Mouse (Mus musculus) adrenal gland, adult 2 months (tissue): Measurements from ENCODE around the gene Ubxn1. TPM values are rescaled to one million over a fixed set of nuclear protein-coding genes. Genes with fewer than 3 reads are reported as not detected.
"Not testable (repeated sequence)": the region's sequence is repeated elsewhere in the genome, so short reads cannot be mapped to it uniquely, and the experiment has no call there.

Experiments used
- DNase-seq: peaks from one replicate; pipeline ENCODE4 v3.0.0; 2021
- polyA plus RNA-seq: library from polyadenylated mRNA; depleted of rRNA; stranded (reverse); fragments of >200 nt; gene quantifications from 2 replicates; pipeline ENCODE4 v1.2.3, GENCODE M21; 2012
- total RNA-seq, 2 experiments: library from RNA; stranded (reverse); gene quantifications; 2 replicates each; pipeline ENCODE4 v1.2.3; 2021

The Ubxn1 gene
- total and polyA plus RNA-seq, 3 experiments = 140 to 224 (median 197) TPM

DNA sequence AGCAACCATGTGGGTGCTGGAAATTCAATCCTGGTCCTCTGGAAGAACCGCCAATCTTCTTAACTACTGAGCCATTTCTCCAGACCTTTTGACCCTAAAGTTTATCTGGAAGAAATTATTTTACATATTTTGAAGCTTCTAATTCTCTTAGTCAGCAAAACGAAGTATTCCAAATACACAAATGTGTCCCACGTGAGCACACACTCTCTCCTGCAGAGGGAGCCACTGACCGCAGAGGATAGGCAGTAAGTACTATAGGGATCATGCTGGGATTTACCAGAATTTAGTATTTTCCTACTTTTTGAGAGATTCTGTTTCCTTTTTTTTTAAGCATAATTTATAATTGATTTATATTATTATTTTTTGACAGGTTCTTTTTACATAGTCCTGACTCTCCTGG lies 13.6 kb upstream of the Ubxn1 start:
- DNase-seq = peak; percentile 60

GRCm38 (mm10) chr19:8859018-8859417 lies 12.3 kb upstream of the Ubxn1 start:
- DNase-seq = no peak

DNA sequence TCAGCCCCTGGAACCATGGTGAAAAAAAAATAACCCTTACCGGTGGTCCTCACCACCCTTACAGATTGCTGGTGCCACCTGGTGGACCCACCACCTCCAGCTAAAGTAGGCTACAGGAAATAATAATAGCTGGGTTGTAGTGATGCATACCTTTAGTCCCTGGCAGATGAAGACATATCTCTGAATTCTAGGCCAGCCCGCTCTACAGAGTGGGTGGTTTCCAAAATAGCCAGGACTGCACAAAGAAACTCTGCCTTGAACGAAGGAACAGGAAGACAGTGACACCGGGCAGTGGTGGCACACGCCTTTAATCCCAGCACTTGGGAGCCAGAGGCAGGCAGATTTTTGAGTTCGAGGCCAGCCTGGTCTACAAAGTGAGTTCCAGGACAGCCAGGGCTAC lies 7.0 kb upstream of the Ubxn1 start:
- no peak for DNase-seq

- DNase-seq = not testable (repeated sequence)
These were observed 915 bp upstream of the Ubxn1 start for GRCm38 (mm10) chr19:8870381-8870780.

DNA sequence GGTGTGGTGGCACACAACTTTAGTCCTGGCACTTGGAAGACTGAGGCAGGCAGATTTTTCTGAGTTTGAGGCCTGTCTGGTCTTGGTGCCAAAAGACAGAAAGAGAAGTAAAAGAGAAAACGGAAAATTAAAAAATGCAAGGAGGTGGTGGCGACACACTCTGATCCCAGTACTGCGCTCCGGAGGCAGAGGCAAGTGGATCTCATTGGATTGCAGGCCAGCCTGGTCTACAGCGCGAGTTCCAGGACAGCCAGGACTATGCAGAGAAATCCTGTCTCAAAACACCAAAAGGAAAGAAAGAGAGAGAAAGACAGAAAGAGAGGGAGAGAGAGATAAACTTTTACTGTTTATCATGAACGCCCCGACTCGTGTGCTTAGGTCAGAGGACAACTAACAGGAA lies 458 bp upstream of the Ubxn1 start:
- no peak for DNase-seq

- peak; percentile 36 for DNase-seq
These were observed 1.1 kb downstream of the Ubxn1 start for GRCm38 (mm10) chr19:8872266-8872840.

- DNase-seq = no peak
These were observed 3.7 kb downstream of the Ubxn1 start for GRCm38 (mm10) chr19:8875031-8875430.

GRCm38 (mm10) chr19:8880311-8881033 lies 9.2 kb downstream of the Ubxn1 start, which contains the start of gene Uqcc3:
Uqcc3 (minus strand) TSS chr19:8880923.
- DNase-seq = peak; percentile 94

DNA sequence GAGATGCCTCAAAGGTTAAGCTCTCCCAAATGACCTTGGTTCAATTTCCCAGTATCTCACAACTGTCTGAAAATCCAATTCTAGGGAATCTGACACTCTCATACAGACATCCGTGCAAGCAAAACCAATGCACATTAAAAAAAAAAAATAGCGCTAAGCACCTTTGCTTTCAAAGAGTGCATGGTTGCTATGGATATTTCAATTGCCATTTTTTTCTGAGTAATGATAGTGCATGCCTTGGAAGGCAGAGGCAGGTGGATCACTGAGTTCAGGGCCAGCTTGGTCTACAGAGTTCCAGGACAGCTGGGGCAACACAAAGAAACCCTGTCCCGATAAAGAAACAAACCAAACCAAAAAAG lies 9.7 kb downstream of the Ubxn1 start:
- DNase-seq = no peak

DNA sequence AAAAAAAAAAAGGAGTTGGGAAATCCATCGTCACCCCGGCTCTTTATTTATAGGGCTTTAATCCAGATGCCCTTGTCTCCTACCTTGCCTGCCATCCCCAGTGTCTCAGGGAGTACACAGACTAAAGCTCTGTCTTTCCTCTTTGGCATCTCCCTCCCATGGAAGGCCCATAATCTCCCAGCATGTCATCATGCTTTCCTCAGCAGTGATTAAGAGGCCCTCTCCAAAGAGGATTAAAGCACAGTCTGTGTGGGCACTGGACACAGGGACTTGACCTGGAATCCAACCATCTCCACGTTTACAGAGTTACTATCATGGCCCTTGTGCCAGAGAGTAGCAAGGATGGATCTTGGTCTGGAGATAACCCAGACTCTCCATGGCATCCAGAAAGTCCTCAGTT lies 12.3 kb downstream of the Ubxn1 start, which contains the start of the genes Lbhd1 and Gm49403:
Gene Lbhd1, plus strand, starts transcription at position 117 of the 400 bp plus-strand sequence.
Gene Gm49403, plus strand, starts transcription at position 315 of the 400 bp plus-strand sequence.
- no peak for DNase-seq

DNA sequence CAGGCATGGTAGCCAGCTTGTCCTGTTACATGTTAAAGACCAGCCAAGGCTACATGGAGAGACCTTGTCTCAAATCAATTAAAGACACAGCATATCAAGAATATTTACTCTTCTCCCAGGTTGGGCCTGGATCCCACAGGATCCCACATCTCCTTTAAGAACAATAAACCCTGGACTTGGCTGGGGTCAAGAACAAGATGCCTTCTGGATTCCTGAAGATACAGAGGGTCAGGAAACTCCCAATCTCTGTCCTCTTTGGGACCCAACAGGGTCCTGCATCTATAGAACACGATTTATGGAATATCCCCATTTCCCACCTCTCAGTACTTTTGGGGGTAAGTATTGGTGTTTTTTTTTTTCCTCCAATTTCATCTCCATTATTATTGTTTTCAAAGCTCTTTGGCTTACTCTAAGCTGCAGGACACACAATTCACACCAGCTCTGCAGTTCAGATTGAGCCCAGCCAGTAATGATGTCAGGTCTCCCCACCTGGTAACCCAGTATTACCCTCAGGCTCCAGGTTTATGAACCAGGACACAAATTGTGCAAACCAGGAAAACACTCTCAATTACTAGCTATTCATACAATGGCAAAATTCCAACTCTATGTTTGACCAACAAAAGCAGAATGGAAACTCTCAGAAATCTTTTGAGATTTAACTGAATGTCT lies 15.8 kb downstream of the Ubxn1 start:
- no peak for DNase-seq

DNA sequence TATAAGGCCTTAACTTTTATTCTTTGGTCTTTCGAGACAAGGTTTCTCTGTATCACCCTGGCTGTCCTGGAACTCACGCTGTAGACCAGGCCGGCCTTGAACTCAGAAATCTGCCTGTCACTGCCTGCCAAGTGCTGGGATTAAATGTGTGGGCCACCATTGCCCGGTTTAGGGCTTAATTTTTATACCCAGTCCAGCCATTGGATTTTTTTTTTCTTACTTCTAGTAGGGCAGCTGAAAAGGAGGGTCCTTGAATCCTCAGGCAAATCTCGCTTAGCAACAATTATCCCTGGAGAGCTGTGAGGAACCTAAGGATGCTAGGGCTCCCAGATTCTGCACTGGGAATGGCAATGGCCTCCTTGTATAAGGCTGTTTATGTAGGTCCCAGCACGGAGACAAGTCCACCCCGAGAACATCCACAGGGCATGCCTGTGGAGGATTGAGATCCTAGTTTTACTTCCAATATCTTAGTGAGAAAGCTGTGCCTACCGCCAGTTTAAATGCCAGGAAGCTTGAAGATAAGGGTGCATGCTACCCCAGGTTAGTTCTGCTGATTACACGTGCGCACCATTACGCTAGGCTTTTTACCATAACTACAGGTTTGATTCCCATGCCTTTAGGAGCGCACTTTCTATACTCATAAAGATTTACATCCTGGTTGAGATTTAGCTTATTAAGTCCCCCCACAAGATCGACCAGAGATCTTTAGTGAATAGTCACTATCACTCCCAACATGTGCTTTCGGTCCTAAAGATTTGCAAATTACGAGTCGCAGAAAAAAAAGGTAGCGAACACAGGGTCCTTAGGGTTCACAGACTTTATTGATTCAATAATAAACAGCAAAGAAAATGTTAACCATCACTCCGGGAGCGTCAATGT lies 16.5 kb downstream of the Ubxn1 start:
- DNase-seq = no peak

GRCm38 (mm10) chr19:8888511-8889385 lies 17.5 kb downstream of the Ubxn1 start, which contains the start of the genes 1810009A15Rik and Gm49416:
1810009A15Rik (plus strand) TSS chr19:8888853.
Gm49416 (plus strand) TSS chr19:8888926.
- DNase-seq = peak; percentile 96

DNA sequence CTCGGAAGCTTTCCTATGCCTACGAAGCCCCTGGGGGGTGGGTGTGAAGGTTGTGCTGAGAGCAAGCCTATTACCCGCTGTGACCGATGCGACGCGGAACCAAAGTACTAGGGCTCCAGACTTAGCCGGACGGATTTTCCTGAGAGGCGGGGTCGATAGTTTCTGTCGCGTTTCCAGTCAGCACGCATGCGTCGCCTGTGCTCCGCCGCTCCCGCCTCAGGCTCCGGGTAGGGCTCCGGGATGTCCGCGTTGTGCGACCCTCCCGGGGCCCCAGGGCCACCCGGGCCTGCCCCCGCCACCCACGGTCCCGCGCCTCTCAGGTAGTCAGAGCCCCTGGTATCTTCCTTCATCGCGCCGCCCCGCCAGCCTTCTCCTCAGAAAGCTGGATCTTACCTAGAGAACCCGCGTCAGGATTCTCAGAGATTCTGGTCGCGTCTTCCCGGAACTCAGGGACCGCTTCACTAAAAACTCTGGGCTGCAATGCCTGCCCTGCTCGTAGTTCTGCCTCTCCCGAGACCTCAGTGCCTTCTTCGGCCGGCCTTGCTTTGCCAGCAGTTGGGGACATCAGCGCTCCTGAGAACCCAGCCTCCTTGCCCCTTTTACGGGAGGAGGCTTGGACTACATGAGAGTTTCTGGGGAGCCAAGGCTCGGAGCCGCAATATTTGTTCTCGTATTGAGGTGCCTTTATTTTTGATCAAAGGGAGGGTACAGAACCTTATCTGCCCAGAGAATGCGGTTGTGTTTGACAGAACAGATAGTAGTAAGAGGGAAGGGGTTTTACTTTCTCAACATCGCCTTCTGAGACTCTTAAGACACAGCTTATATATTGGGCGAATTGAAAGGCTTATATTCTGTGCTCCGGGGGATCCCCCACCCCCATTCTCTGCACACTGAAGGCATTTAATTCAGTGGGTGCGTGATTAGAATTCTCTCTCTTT lies 21.8 kb downstream of the Ubxn1 start, which contains the start of gene Ints5:
Gene Ints5, plus strand, starts transcription at position 177 of the 938 bp plus-strand sequence.
- DNase-seq = peak; percentile 89

DNA sequence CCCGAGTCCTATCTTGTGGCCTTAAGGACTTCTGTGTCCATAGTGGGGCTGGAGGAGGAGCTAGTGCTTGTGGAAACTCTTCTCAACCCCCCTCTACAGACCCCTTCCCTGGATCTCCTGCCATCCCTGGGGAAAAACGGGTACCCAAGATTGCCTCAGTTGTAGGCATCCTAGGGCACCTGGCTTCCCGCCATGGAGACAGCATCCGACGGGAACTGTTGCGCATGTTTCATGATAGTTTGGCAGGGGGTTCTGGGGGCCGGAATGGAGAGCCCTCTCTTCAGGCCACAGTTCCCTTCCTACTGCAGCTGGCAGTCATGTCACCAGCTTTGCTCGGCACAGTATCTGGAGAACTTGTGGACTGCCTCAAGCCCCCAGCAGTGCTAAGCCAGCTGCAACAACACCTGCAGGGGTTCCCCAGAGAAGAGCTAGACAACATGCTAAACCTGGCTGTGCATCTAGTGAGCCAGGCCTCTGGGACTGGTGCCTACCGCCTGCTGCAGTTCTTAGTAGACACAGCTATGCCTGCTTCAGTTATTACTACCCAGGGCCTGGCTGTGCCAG lies 24.2 kb downstream of the Ubxn1 start:
- DNase-seq = no peak

DNA sequence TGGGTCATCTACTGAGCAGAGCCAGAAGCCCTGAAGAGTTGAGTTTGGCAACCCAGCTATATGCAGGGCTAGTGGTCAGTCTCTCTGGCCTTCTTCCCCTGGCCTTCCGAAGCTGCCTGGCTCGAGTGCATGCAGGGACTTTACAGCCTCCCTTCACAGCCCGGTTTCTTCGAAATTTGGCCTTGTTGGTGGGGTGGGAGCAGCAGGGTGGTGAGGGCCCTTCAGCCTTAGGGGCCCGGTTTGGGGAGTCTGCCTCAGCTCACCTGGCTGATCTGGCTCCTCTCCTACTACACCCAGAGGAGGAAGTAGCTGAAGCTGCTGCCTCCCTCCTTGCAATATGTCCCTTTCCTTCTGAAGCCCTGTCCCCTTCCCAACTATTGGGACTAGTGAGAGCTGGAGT lies 24.9 kb downstream of the Ubxn1 start:
- DNase-seq = not testable (repeated sequence)

DNA sequence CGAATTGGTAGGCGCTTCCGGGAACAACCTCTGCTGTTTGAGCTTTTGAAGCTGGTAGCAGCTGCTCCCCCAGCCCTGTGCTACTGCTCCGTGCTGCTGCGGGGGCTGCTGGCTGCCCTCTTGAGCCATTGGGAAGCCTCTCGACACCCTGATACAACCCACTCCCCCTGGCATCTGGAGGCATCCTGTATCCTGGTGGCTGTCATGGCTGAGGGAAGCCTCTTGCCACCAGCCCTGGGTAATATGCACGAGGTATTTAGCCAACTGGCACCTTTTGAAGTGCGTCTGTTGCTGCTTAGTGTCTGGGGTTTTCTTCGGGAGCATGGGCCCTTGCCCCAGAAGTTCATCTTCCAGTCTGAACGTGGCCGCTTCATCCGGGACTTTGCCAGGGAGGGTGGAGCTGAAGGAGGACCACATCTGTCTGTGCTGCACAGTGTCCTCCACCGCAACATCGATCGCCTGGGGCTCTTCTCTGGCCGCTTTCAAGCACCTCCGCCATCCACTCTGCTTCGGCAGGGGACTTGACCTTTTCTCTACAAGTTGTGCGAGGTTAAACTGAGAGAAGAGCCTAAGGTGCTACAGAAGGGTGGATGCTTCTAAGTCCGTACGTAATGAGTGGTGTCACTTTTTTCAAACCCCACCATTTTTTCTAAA lies 26.0 kb downstream of the Ubxn1 start:
- DNase-seq = peak; percentile 62

GRCm38 (mm10) chr19:8897865-8898495 lies 26.7 kb downstream of the Ubxn1 start, which contains the start of gene Ganab:
Ganab (plus strand) TSS chr19:8898071.
- DNase-seq = peak; percentile 97
